Mouse (Mus musculus) liver, postnatal 0 days (tissue): ENCODE data around the gene Pole3. TPM values are rescaled to one million over a fixed set of nuclear protein-coding genes. Genes with fewer than 3 reads are reported as not detected.
A peak's percentile ranks its signal among the peaks of the same experiment; 100 is the strongest.

Experiments used
- ATAC-seq: fragments of 200-750 bp; cut with Nextera tagmentation; 2 replicates; pipeline ENCODE4 v1.8.0; 2017; ENCODE audit warnings: mild to moderate bottlenecking, moderate library complexity
- DNase-seq: peaks from one replicate; pipeline ENCODE4 v3.0.0-alpha.2; 2016
- H3K27ac ChIP-seq: fragments of 300-500 bp; sonication (generic); 2 replicates; pipeline ENCODE4 v1.5.1; 2014; ENCODE audit warnings: antibody characterized with exemption, moderate library complexity, mild to moderate bottlenecking, low read depth
- H3K27me3 ChIP-seq: fragments of 300-500 bp; sonication (generic); 2 replicates; pipeline ENCODE4 v1.6.1; 2014; ENCODE audit warnings: low read length, control low read depth, mixed read lengths; ENCODE audit not compliant: insufficient read depth
- H3K36me3 ChIP-seq: fragments of 300-500 bp; sonication (generic); replicated peaks from 2 replicates; pipeline ENCODE4 v1.6.1; 2014; ENCODE audit warnings: mild to moderate bottlenecking, control low read depth, low read length, moderate library complexity, mixed read lengths; ENCODE audit not compliant: insufficient read depth
- H3K4me1 ChIP-seq: fragments of 300-500 bp; sonication (generic); 2 replicates; pipeline ENCODE4 v1.6.1; 2014; ENCODE audit warnings: antibody characterized with exemption, mild to moderate bottlenecking, control low read depth; ENCODE audit not compliant: insufficient read depth
- H3K4me2 ChIP-seq: fragments of 300-500 bp; sonication (generic); 2 replicates; pipeline ENCODE4 v1.6.1; 2014; ENCODE audit warnings: low read depth, mild to moderate bottlenecking, low read length, moderate library complexity, mixed read lengths
- H3K4me3 ChIP-seq: fragments of 300-500 bp; sonication (generic); 2 replicates; pipeline ENCODE4 v1.5.1; 2014; ENCODE audit warnings: low read depth, low read length
- H3K9ac ChIP-seq: fragments of 300-500 bp; sonication (generic); replicated peaks from 2 replicates; pipeline ENCODE4 v1.6.1; 2014; ENCODE audit warnings: mild to moderate bottlenecking, moderate library complexity
- H3K9me3 ChIP-seq: fragments of 300-500 bp; sonication (generic); 2 replicates; pipeline ENCODE4 v1.6.1; 2016; ENCODE audit warnings: mild to moderate bottlenecking, control low read depth, low read length, mixed read lengths
- CTCF ChIP-seq: sonication (generic); IDR thresholded peaks from 2 replicates; pipeline ENCODE4 v1.5.1; 2016; ENCODE audit warnings: antibody characterized with exemption, low read depth
- EP300 ChIP-seq: IDR thresholded peaks from 2 replicates; pipeline ENCODE4 v1.6.1; 2016; ENCODE audit warnings: antibody characterized with exemption, low read depth, mild to moderate bottlenecking
- WGBS: fragments of 180-500 bp; shearing (Covaris S2); extraction: QIAGEN DNeasy Blood & Tissue Kit; methylation state at CpG from one replicate; pipeline ENCODE4 v1.1.7; 2014; ENCODE audit not compliant: insufficient replicate concordance; 5-methylcytosine and 5-hydroxymethylcytosine counted together
- polyA plus RNA-seq: library from polyadenylated mRNA; unstranded; fragments of >200 nt; fragmentation: Nextera tagmentation; extraction: Ambion mirVana; gene quantifications from 2 replicates; pipeline ENCODE4 v1.2.1, GENCODE M21; 2015

Gene Pole3
- polyA plus RNA-seq, 1 experiment from 2014 or later: 29.2 TPM

DNA sequence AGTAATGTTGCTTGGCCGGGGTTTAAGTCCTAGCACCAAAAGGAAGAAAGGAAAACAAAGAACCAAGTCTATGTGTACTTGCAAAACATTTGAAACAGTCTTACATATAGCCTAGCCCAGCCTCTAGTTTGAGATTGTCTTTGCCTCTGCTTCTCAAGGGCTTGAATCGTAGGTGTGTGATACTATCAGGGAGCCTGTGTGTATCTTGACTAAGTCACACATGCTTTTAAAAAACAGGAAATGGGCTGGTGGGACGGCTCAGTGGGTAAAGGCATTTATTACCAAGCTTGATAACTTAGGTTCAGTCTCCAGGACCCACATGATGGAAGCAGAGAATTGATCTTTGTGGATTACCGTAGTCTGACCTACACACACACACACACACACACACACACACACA lies 37.1 kb upstream of the Pole3 start:
- Histone ChIP-seq H3K9ac (no peak overlapping the region), H3K4me3 (no peak overlapping the region), H3K4me2 (no peak overlapping the region), H3K27me3 (no peaks in the 10 kb centered on the region), H3K36me3 (no peaks in the 10 kb centered on the region), H3K27ac (no peak overlapping the region), H3K9me3 (no peaks in the 10 kb centered on the region), H3K4me1 (no peaks in the 10 kb centered on the region)
- no peak for TF ChIP-seq CTCF
- no peak for TF ChIP-seq EP300
- ATAC-seq: no peak
- WGBS: 42% methylated on average over 4 of the region's 4 CpGs
- DNase-seq: no peak

DNA sequence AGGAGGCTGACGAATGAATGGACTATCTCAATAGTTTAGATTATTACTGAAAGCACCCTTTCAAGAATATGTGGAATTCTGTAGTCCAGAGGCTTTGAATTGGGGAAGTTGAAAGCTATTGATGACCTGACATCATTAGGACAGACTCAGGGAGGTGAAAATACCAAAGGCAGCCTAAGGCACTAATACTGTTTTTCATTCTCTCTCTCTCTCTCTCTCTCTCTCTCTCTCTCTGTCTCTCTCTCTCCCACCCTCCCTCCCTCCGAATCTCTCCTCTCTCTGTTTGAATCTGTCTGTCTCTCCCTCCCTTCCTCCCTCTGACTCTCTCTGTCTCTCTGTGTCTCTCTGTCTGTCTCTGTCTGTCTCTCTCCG lies 36.7 kb upstream of the Pole3 start:
- H3K4me2 ChIP-seq: no peak overlapping the region
- TF ChIP-seq EP300 (no peak), CTCF (no peak)
- H3K9me3 ChIP-seq: no peaks in the 10 kb centered on the region

DNA sequence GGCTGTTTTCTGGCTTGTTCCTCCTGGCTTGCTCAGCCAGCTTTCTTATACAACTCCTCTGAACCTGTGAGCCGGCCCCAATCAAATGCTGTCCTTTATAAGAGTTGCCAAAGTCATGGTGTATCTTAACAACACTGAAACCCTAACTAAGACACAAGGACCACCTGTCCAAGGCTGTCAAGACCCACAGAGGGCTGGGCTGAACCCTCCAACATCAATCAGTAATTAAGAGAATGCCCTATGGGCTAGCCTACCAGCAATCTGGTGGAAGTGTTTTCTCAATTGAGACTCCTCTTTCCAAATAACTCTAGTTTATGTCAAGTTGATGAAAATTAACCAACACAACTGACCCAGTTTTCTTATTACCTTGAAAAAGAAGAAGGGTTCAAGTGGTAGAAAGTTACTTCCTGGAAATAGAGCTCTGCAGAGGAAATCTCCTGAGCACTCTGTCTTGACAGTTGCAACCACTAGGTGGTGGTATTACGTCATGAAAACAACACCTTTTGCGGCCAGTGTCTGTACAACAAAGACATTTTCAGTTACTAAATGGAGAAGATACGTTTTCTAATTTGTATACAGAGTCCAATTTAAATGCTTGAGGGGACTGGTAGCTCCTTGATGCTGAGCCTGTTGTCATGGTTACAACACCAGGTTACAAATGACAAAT lies 36.2 kb upstream of the Pole3 start:
- H3K9ac ChIP-seq: no peak overlapping the region
- H3K4me1 ChIP-seq: no peaks in the 10 kb centered on the region
- ATAC-seq (peak; percentile 41; the same call in 1 of the 2 replicates), DNase-seq (peak; percentile 67)
- no peaks in the 10 kb centered on the region for H3K27me3 ChIP-seq
- no peak overlapping the region for H3K4me3 ChIP-seq
- H3K9me3 ChIP-seq: no peaks in the 10 kb centered on the region
- H3K4me2 ChIP-seq: no peak overlapping the region
- no peak overlapping the region for H3K27ac ChIP-seq
- H3K36me3 ChIP-seq: no peaks in the 10 kb centered on the region
- TF ChIP-seq EP300 (no peak), CTCF (peak; percentile 89)
- WGBS: 23% methylated on average over 4 of the region's 4 CpGs

More for the DNA sequence above, 36.7 kb upstream of the Pole3 start:
- Histone ChIP-seq H3K4me1 (no peaks in the 10 kb centered on the region), H3K4me3 (no peak overlapping the region), H3K27ac (no peak overlapping the region), H3K27me3 (no peaks in the 10 kb centered on the region), H3K9ac (no peak overlapping the region), H3K36me3 (no peaks in the 10 kb centered on the region)
- ATAC-seq (no peak), DNase-seq (no peak)
- 46% methylated on average over 3 of the region's 3 CpGs for WGBS

DNA sequence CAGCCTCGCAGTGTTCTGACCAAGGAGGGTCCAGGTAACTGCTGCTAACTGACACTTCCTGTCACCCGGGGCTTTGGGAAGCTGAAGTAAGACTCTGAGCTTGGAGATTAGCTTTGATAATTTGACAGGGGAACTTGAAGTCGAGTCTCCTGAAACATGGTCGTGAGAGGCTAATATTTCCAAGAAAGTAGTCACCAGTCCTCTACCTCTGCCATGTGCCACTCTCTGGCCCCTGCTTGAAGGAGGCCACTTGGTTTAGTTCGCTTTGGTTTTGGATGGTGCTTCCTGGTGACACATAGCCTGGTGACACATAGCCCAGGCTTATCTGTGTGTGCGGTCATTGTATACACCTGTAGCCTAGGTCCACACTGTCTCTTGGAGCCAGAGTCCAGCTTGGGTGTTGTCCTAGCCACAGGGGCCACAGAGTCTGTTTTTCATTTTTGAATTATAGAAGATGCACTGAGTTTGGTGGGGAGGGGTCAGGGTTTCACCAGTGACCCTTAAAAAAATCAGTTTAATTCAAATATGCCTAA lies 35.0 kb upstream of the Pole3 start, which contains the start of gene Rgs3:
Gene Rgs3 (plus strand): TSS at position 51 of the 533 bp plus-strand sequence.
- WGBS: 29% methylated on average over 6 of the region's 6 CpGs
- H3K4me1 ChIP-seq: no peaks in the 10 kb centered on the region
- no peaks in the 10 kb centered on the region for H3K9me3 ChIP-seq
- H3K27ac ChIP-seq: no peak within 1 kb of the TSS
- H3K9ac ChIP-seq: no peak within 1 kb of the TSS
- H3K36me3 ChIP-seq: no peaks in the 10 kb centered on the region
- ATAC-seq (no peak), DNase-seq (no peak)
- no peak within 1 kb of the TSS for H3K4me2 ChIP-seq
- TF ChIP-seq EP300 (no peak), CTCF (no peak)
- H3K27me3 ChIP-seq: no peaks in the 10 kb centered on the region
- no peak within 1 kb of the TSS for H3K4me3 ChIP-seq

GRCm38 (mm10) chr4:62557436-62557835 lies 32.6 kb upstream of the Pole3 start:
- ATAC-seq (no peak), DNase-seq (no peak)
- Histone ChIP-seq H3K27ac (no peak overlapping the region), H3K9me3 (no peaks in the 10 kb centered on the region), H3K4me1 (no peaks in the 10 kb centered on the region), H3K36me3 (no peaks in the 10 kb centered on the region), H3K4me2 (no peak overlapping the region), H3K4me3 (no peak overlapping the region), H3K9ac (no peak overlapping the region), H3K27me3 (no peaks in the 10 kb centered on the region)
- no peak for TF ChIP-seq CTCF
- no peak for TF ChIP-seq EP300
- WGBS: 56% methylated on average over 3 of the region's 3 CpGs

DNA sequence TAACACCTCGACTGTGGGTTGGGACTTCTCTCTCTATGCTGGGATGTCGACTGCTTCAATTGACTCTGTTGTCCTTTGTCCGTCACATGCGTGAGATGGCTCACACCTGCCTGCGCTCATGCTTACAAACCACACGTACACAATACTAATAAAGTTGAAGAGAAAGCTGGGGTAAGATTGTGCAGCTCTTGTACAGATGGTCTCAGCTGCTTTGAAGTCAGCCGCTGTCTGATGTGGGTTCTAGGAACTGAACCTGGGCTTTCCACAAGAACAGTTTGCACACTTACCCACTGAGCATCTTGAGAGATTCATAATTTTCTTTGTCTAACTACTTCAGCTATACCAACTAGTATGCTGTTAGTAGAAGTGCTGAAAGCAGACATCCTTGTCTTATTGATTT lies 27.1 kb upstream of the Pole3 start:
- WGBS: 73% methylated on average over 7 of the region's 7 CpGs
- TF ChIP-seq CTCF (no peak), EP300 (no peak)
- Histone ChIP-seq H3K27ac (no peak overlapping the region), H3K9me3 (no peaks in the 10 kb centered on the region), H3K4me1 (no peaks in the 10 kb centered on the region), H3K9ac (no peak overlapping the region), H3K36me3 (no peaks in the 10 kb centered on the region), H3K4me3 (no peak overlapping the region), H3K27me3 (0 out of 2 replicates have a peak, but pooled peaks cover 4% of the 10 kb centered on the region), H3K4me2 (no peak overlapping the region)
- ATAC-seq (no peak), DNase-seq (no peak)
